In genomic region chr9:59485511-59486075, GRCm38 (mm10) we compare ENCODE assay signal across 8 mouse cellular contexts. TPM values are rescaled to one million over a fixed set of nuclear protein-coding genes. Genes with fewer than 3 reads are reported as not detected.
DNase-seq lines count a peak whose midpoint lies in the region; ATAC-seq lines count a peak whose summit lies in the region.

No protein-coding gene starts in this region.

- no peaks in the 10 kb centered on the region for H3K27me3 ChIP-seq in embryonic facial prominence, embryonic 15.5 days
- no peaks in the 10 kb centered on the region for H3K27me3 ChIP-seq in kidney, embryonic 15.5 days
- no peaks in the 10 kb centered on the region for H3K27me3 ChIP-seq in liver, embryonic 13.5 days
- H3K27me3 ChIP-seq in splenic B cell, adult 2 months (ENCODE audit: control insufficient read depth, insufficient read depth, low read length, poor library complexity, severe bottlenecking): no peaks in the 10 kb centered on the region

- H3K27ac ChIP-seq in embryonic facial prominence, embryonic 15.5 days (replicated peaks): peak overlapping the region; percentile 98
- peak overlapping the region; percentile 99 for H3K27ac ChIP-seq in kidney, embryonic 15.5 days
- H3K27ac ChIP-seq in liver, embryonic 13.5 days: peak overlapping the region; percentile 99

- peak; percentile 73 to 76 for DNase-seq in B cell, adult 2 months
- DNase-seq in adrenal gland, postnatal 4 days (ENCODE audit: low spot score in 2 of 2): peak; percentile 50 to 51
- peak; percentile 58 for DNase-seq in heart, adult 9 months (ENCODE audit: low spot score in 2 of 2)
- peak; percentile 71 for DNase-seq in liver, embryonic 13.5 days
- DNase-seq in naive thymus-derived CD4-positive, alpha-beta T cell, adult 2 months (ENCODE audit: low read depth): peak; percentile 73
- peak; percentile 70 for DNase-seq in splenic B cell, adult 2 months (ENCODE audit: low read depth, low spot score)

- peak overlapping the region; percentile 98 for H3K4me3 ChIP-seq in embryonic facial prominence, embryonic 15.5 days (replicated peaks)
- H3K4me3 ChIP-seq in kidney, embryonic 15.5 days (replicated peaks): peak overlapping the region; percentile 81
- H3K4me3 ChIP-seq in liver, embryonic 13.5 days (replicated peaks): peak overlapping the region; percentile 99

- H3K9me3 ChIP-seq in embryonic facial prominence, embryonic 15.5 days (replicated peaks): no peaks in the 10 kb centered on the region
- no peaks in the 10 kb centered on the region for H3K9me3 ChIP-seq in kidney, embryonic 15.5 days (replicated peaks)
- no peaks in the 10 kb centered on the region for H3K9me3 ChIP-seq in liver, embryonic 13.5 days (replicated peaks)

- peak overlapping the region; percentile 64 for H3K4me2 ChIP-seq in embryonic facial prominence, embryonic 15.5 days (replicated peaks)
- H3K4me2 ChIP-seq in kidney, embryonic 15.5 days: peak overlapping the region; percentile 83
- H3K4me2 ChIP-seq in liver, embryonic 13.5 days: peak overlapping the region; percentile 83

- no peaks in the 10 kb centered on the region for H3K36me3 ChIP-seq in embryonic facial prominence, embryonic 15.5 days
- H3K36me3 ChIP-seq in kidney, embryonic 15.5 days: peaks cover 3% of the 10 kb centered on the region; the same call in 1 of the 2 replicates
- no peaks in the 10 kb centered on the region for H3K36me3 ChIP-seq in liver, embryonic 13.5 days
- no peaks in the 10 kb centered on the region for H3K36me3 ChIP-seq in splenic B cell, adult 2 months (ENCODE audit: control insufficient read depth, insufficient read depth, low read length, poor library complexity, severe bottlenecking)

- H3K4me1 ChIP-seq in embryonic facial prominence, embryonic 15.5 days: peaks cover 5% of the 10 kb centered on the region; the same call in 1 of the 2 replicates
- H3K4me1 ChIP-seq in kidney, embryonic 15.5 days: peaks cover 21% of the 10 kb centered on the region
- H3K4me1 ChIP-seq in liver, embryonic 13.5 days (replicated peaks): peaks cover 32% of the 10 kb centered on the region

- peak overlapping the region; percentile 90 for H3K9ac ChIP-seq in embryonic facial prominence, embryonic 15.5 days
- H3K9ac ChIP-seq in kidney, embryonic 15.5 days: peak overlapping the region; percentile 82
- H3K9ac ChIP-seq in liver, embryonic 13.5 days: peak overlapping the region; percentile 97

- ATAC-seq in embryonic facial prominence, embryonic 15.5 days (ENCODE audit: insufficient number of reproducible peaks, low FRiP score, low TSS enrichment, low read depth): peak; percentile 9; the same call in 1 of the 2 replicates
- peak; percentile 72 for ATAC-seq in kidney, embryonic 15.5 days (replicated peaks; ENCODE audit: low FRiP score)
- peak; percentile 57 for ATAC-seq in liver, embryonic 13.5 days (ENCODE audit: low read depth)

- WGBS in embryonic facial prominence, embryonic 15.5 days: under 1% methylated on average over 34 of the region's 34 CpGs
- under 1% methylated on average over 34 of the region's 34 CpGs for WGBS in kidney, embryonic 15.5 days
- under 1% methylated on average over 34 of the region's 34 CpGs for WGBS in liver, embryonic 13.5 days (ENCODE audit: insufficient replicate concordance)

RNA-seq across cellular contexts. Expression of gene Arih1, which starts 0.8 kb away (rescaled TPM):
- total RNA-seq in adrenal gland, postnatal 4 days (2021): 100 to 1,000 TPM; 101 to 113 TPM
- polyA plus RNA-seq in embryonic facial prominence, embryonic 15.5 days (2015; fragmentation: Nextera tagmentation; extraction: Ambion mirVana): 14.5 and 15.0 TPM in 2 replicates
- 16.3 and 18.4 TPM in 2 replicates for polyA plus RNA-seq in kidney, embryonic 15.5 days (2015; fragmentation: Nextera tagmentation; extraction: Ambion mirVana)
- polyA plus RNA-seq in liver, embryonic 13.5 days (2015; fragmentation: Nextera tagmentation; extraction: Ambion mirVana): 5.2 and 6.1 TPM in 2 replicates

RNA-seq across cellular contexts. Expression of gene Hexa, which starts 53.7 kb away (rescaled TPM):
- total RNA-seq in adrenal gland, postnatal 4 days (2021): 10 to 100 TPM; 74.9 to 81.7 TPM
- polyA plus RNA-seq in embryonic facial prominence, embryonic 15.5 days (2015; fragmentation: Nextera tagmentation; extraction: Ambion mirVana): 91.5 and 92.2 TPM in 2 replicates
- 58.9 and 67.1 TPM in 2 replicates for polyA plus RNA-seq in kidney, embryonic 15.5 days (2015; fragmentation: Nextera tagmentation; extraction: Ambion mirVana)
- polyA plus RNA-seq in liver, embryonic 13.5 days (2015; fragmentation: Nextera tagmentation; extraction: Ambion mirVana): 32.1 and 32.5 TPM in 2 replicates

RNA-seq across cellular contexts. Expression of gene Tmem202, which starts 54.1 kb away (rescaled TPM):
- 1 to 10 TPM; 1.3 to 2.0 TPM for total RNA-seq in adrenal gland, postnatal 4 days (2021)
- 0.30 TPM in 1 of 2 replicates, not detected in the other for polyA plus RNA-seq in embryonic facial prominence, embryonic 15.5 days (2015; fragmentation: Nextera tagmentation; extraction: Ambion mirVana)
- 0.26 TPM in 1 of 2 replicates, not detected in the other for polyA plus RNA-seq in kidney, embryonic 15.5 days (2015; fragmentation: Nextera tagmentation; extraction: Ambion mirVana)
- 0.16 TPM in 1 of 2 replicates, not detected in the other for polyA plus RNA-seq in liver, embryonic 13.5 days (2015; fragmentation: Nextera tagmentation; extraction: Ambion mirVana)

Comparison
In these comparisons a context has a peak if more than half of its experiments do, and no peak if none do; other contexts are left out.
1. Peak in every context shown above with its lines: DNase-seq, ATAC-seq, H3K4me3 ChIP-seq and H3K27ac ChIP-seq.
2. ATAC-seq: peak in every context shown above with its lines; median percentile 72 in kidney, embryonic 15.5 days; 57 in liver, embryonic 13.5 days; 9 in embryonic facial prominence, embryonic 15.5 days.